Mouse (Mus musculus) heart, embryonic 11.5 days (tissue): Measurements from ENCODE around the gene Znfx1. TPM values are rescaled to one million over a fixed set of nuclear protein-coding genes. Genes with fewer than 3 reads are reported as not detected.

Source experiments
- ATAC-seq: fragments of 200-750 bp; cut with Nextera tagmentation; replicated peaks from 2 replicates; pipeline ENCODE4 v1.8.0; 2017; ENCODE audit warnings: moderate library complexity; ENCODE audit not compliant: insufficient number of reproducible peaks, low FRiP score, low TSS enrichment
- H3K27ac ChIP-seq: fragments of 300-500 bp; sonication (generic); 2 replicates; pipeline ENCODE4 v1.5.1; 2014; ENCODE audit warnings: mild to moderate bottlenecking, low read depth, low read length
- H3K27me3 ChIP-seq: fragments of 300-500 bp; sonication (generic); 2 replicates; pipeline ENCODE4 v1.6.1; 2014; ENCODE audit warnings: mild to moderate bottlenecking, low read length, mixed read lengths; ENCODE audit not compliant: control insufficient read depth, insufficient read depth
- H3K36me3 ChIP-seq: fragments of 300-500 bp; sonication (generic); 2 replicates; pipeline ENCODE4 v1.6.1; 2014; ENCODE audit warnings: mild to moderate bottlenecking, low read length, moderate library complexity, mixed read lengths; ENCODE audit not compliant: control insufficient read depth, insufficient read depth
- H3K4me1 ChIP-seq: fragments of 300-500 bp; sonication (generic); 2 replicates; pipeline ENCODE4 v1.6.1; 2014; ENCODE audit warnings: low read length; ENCODE audit not compliant: control insufficient read depth, insufficient read depth
- H3K4me2 ChIP-seq: fragments of 300-500 bp; sonication (generic); 2 replicates; pipeline ENCODE4 v1.6.1; 2014; ENCODE audit warnings: mild to moderate bottlenecking, moderate library complexity
- H3K4me3 ChIP-seq: fragments of 300-500 bp; sonication (generic); 2 replicates; pipeline ENCODE4 v1.5.1; 2014; ENCODE audit warnings: low read depth, low read length
- H3K9ac ChIP-seq: fragments of 300-500 bp; sonication (generic); 2 replicates; pipeline ENCODE4 v1.6.1; 2014; ENCODE audit warnings: mild to moderate bottlenecking, low read depth, low read length, moderate library complexity
- H3K9me3 ChIP-seq: fragments of 300-500 bp; sonication (generic); replicated peaks from 2 replicates; pipeline ENCODE4 v1.6.1; 2016; ENCODE audit warnings: low read length; ENCODE audit not compliant: control insufficient read depth
- WGBS: fragments of 180-500 bp; shearing (Covaris S2); extraction: QIAGEN DNeasy Blood & Tissue Kit; methylation state at CpG from one replicate; pipeline ENCODE4 v1.1.7; 2014; ENCODE audit not compliant: insufficient replicate concordance; 5-methylcytosine and 5-hydroxymethylcytosine counted together
- polyA plus RNA-seq: library from polyadenylated mRNA; unstranded; fragments of >200 nt; fragmentation: Nextera tagmentation; extraction: Ambion mirVana; gene quantifications from 2 replicates; pipeline ENCODE4 v1.2.1, GENCODE M21; 2014

Gene Znfx1
- polyA plus RNA-seq, 1 experiment from 2014 or later, result 6.7 TPM

- ATAC-seq, result no peak
- peaks cover 11% of the 10 kb centered on the region for H3K36me3 ChIP-seq
- 38% methylated on average over 6 of the region's 6 CpGs for WGBS
- peaks cover 6% of the 10 kb centered on the region for H3K4me1 ChIP-seq
- no peaks in the 10 kb centered on the region for H3K27me3 ChIP-seq
- H3K4me2 ChIP-seq, result no peak overlapping the region
- no peak overlapping the region for H3K9ac ChIP-seq
- H3K4me3 ChIP-seq, result no peak overlapping the region
- no peak overlapping the region for H3K27ac ChIP-seq
- no peaks in the 10 kb centered on the region for H3K9me3 ChIP-seq
These were observed 4.0 kb upstream of the Znfx1 start for GRCm38 (mm10) chr2:167066528-167067516.

- no peak overlapping the region; the same call in 1 of the 2 replicates for H3K4me2 ChIP-seq
- ATAC-seq, result no peak
- H3K9ac ChIP-seq, result no peak overlapping the region
- peak overlapping the region; percentile 12; the same call in 1 of the 2 replicates for H3K27ac ChIP-seq
- peaks cover 4% of the 10 kb centered on the region for H3K4me1 ChIP-seq
- no peak overlapping the region; the same call in 1 of the 2 replicates for H3K4me3 ChIP-seq
- 54% methylated on average over 1 of the region's 1 CpGs for WGBS
- peaks cover 11% of the 10 kb centered on the region for H3K36me3 ChIP-seq
- H3K27me3 ChIP-seq, result no peaks in the 10 kb centered on the region
- no peaks in the 10 kb centered on the region for H3K9me3 ChIP-seq
These were observed 3.2 kb upstream of the Znfx1 start for GRCm38 (mm10) chr2:167066031-167066430.

GRCm38 (mm10) chr2:167064601-167065295 is 1.9 kb upstream of the Znfx1 start:
- no peak for ATAC-seq
- WGBS, result 27% methylated on average over 9 of the region's 9 CpGs

GRCm38 (mm10) chr2:167063906-167064496 is 1.2 kb upstream of the Znfx1 start:
- no peak for ATAC-seq
- peak overlapping the region; percentile 93 for H3K4me2 ChIP-seq
- peak overlapping the region; percentile 91 for H3K27ac ChIP-seq
- H3K9ac ChIP-seq, result peak overlapping the region; percentile 90
- peaks cover 11% of the 10 kb centered on the region for H3K36me3 ChIP-seq
- 3% methylated on average over 7 of the region's 7 CpGs for WGBS
- no peaks in the 10 kb centered on the region for H3K9me3 ChIP-seq
- peaks cover 3% of the 10 kb centered on the region for H3K4me1 ChIP-seq
- H3K4me3 ChIP-seq, result peak overlapping the region; percentile 74
- no peaks in the 10 kb centered on the region for H3K27me3 ChIP-seq

More at GRCm38 (mm10) chr2:167064601-167065295, 1.9 kb upstream of the Znfx1 start:
- Histone ChIP-seq H3K9ac (peak overlapping the region; percentile 90), H3K4me3 (peak overlapping the region; percentile 74), H3K4me1 (peaks cover under 1% of the 10 kb centered on the region), H3K4me2 (peak overlapping the region; percentile 93), H3K27ac (peak overlapping the region; percentile 2; the same call in 1 of the 2 replicates), H3K9me3 (no peaks in the 10 kb centered on the region), H3K27me3 (no peaks in the 10 kb centered on the region), H3K36me3 (peaks cover 11% of the 10 kb centered on the region)

- Histone ChIP-seq H3K27ac (peak overlapping the region; percentile 91), H3K27me3 (no peaks in the 10 kb centered on the region), H3K4me2 (peak overlapping the region; percentile 80), H3K9me3 (no peaks in the 10 kb centered on the region), H3K9ac (peak overlapping the region; percentile 90), H3K4me1 (peaks cover 3% of the 10 kb centered on the region), H3K4me3 (peak overlapping the region; percentile 74), H3K36me3 (peaks cover 11% of the 10 kb centered on the region)
- WGBS, result 0% methylated on average over 30 of the region's 60 CpGs
- peak; percentile 93 for ATAC-seq
These were observed 311 bp downstream of the Znfx1 start for GRCm38 (mm10) chr2:167062497-167062911.

GRCm38 (mm10) chr2:167061381-167062034 is 1.3 kb downstream of the Znfx1 start:
- Histone ChIP-seq H3K4me1 (peaks cover 3% of the 10 kb centered on the region), H3K36me3 (peaks cover 13% of the 10 kb centered on the region), H3K4me3 (peak overlapping the region; percentile 74), H3K4me2 (peak overlapping the region; percentile 80), H3K27me3 (no peaks in the 10 kb centered on the region), H3K9ac (peak overlapping the region; percentile 90), H3K27ac (no peak overlapping the region), H3K9me3 (no peaks in the 10 kb centered on the region)
- WGBS, result 20% methylated on average over 11 of the region's 11 CpGs
- ATAC-seq, result no peak

GRCm38 (mm10) chr2:167060761-167061160 is 2.1 kb downstream of the Znfx1 start:
- Histone ChIP-seq H3K4me2 (no peak overlapping the region), H3K4me1 (peaks cover 3% of the 10 kb centered on the region), H3K27me3 (no peaks in the 10 kb centered on the region), H3K27ac (no peak overlapping the region), H3K4me3 (no peak overlapping the region), H3K9me3 (no peaks in the 10 kb centered on the region), H3K9ac (no peak overlapping the region), H3K36me3 (peaks cover 16% of the 10 kb centered on the region)
- no peak for ATAC-seq

GRCm38 (mm10) chr2:167060360-167060759 is 2.5 kb downstream of the Znfx1 start:
- Histone ChIP-seq H3K27ac (no peak overlapping the region), H3K4me3 (no peak overlapping the region), H3K27me3 (no peaks in the 10 kb centered on the region), H3K4me1 (peaks cover 3% of the 10 kb centered on the region), H3K9me3 (no peaks in the 10 kb centered on the region), H3K36me3 (peaks cover 15% of the 10 kb centered on the region), H3K4me2 (no peak overlapping the region), H3K9ac (no peak overlapping the region)
- 69% methylated on average over 3 of the region's 3 CpGs for WGBS
- no peak for ATAC-seq
